Mouse (Mus musculus): ENCODE measurements around the gene Maml2. TPM values are rescaled to one million over a fixed set of nuclear protein-coding genes. Genes with fewer than 3 reads are reported as not detected.

Maml2 gene
- polyA plus RNA-seq, 1 experiment from 2014 or later, result 9.5 TPM

GRCm38 (mm10) chr9:13607609-13608185 lies 309.9 kb downstream of the Maml2 start:
- Histone ChIP-seq H3K9ac (no peak overlapping the region), H3K27ac (no peak overlapping the region), H3K36me3 (no peaks in the 10 kb centered on the region), H3K27me3 (no peaks in the 10 kb centered on the region), H3K9me3 (replicated peaks) (no peaks in the 10 kb centered on the region), H3K4me2 (no peak overlapping the region), H3K4me3 (no peak overlapping the region), H3K4me1 (replicated peaks) (peaks cover 12% of the 10 kb centered on the region)
- 70% methylated on average over 8 of the region's 8 CpGs for WGBS
- ATAC-seq (replicated peaks; ENCODE audit: insufficient number of reproducible peaks, insufficient read depth, low FRiP score, low read depth), result no peak

GRCm38 (mm10) chr9:13608532-13609071 lies 310.8 kb downstream of the Maml2 start:
- H3K4me2 ChIP-seq, result no peak overlapping the region
- no peak for ATAC-seq (replicated peaks; ENCODE audit: insufficient number of reproducible peaks, insufficient read depth, low FRiP score, low read depth)
- no peaks in the 10 kb centered on the region for H3K27me3 ChIP-seq
- whole genome bisulfite sequencing, result 48% methylated on average over 3 of the region's 3 CpGs
- H3K4me1 ChIP-seq (replicated peaks), result peaks cover 21% of the 10 kb centered on the region
- H3K36me3 ChIP-seq, result no peaks in the 10 kb centered on the region
- H3K27ac ChIP-seq, result no peak overlapping the region
- no peaks in the 10 kb centered on the region for H3K9me3 ChIP-seq (replicated peaks)
- no peak overlapping the region for H3K4me3 ChIP-seq
- no peak overlapping the region for H3K9ac ChIP-seq

DNA sequence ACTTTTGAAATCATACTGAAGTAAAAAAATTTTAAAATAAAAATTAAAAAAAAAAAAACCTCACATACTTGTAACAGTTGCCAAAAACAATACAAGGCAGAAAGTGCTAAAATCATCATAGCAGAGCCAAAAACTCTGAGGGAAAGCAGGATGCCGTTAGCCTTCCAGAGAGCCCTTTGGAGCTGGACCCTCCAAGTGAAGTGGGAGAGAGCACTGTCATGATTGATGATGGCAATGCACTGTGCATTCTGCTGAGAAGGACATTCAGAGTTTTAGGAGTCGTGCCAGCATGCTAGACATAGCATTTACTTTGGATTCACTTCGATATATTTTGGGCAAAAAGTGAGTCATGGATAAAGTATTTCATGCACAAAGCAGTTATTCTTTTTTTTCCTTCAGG lies 313.8 kb downstream of the Maml2 start:
- ATAC-seq (replicated peaks; ENCODE audit: insufficient number of reproducible peaks, insufficient read depth, low FRiP score, low read depth), result no peak
- peak overlapping the region; percentile 61 for H3K27ac ChIP-seq
- no peaks in the 10 kb centered on the region for H3K9me3 ChIP-seq (replicated peaks)
- no peaks in the 10 kb centered on the region for H3K27me3 ChIP-seq
- WGBS, result 49% methylated on average over 3 of the region's 3 CpGs
- H3K9ac ChIP-seq, result no peak overlapping the region
- H3K4me2 ChIP-seq, result no peak overlapping the region
- H3K36me3 ChIP-seq, result no peaks in the 10 kb centered on the region
- no peak overlapping the region for H3K4me3 ChIP-seq
- peaks cover 23% of the 10 kb centered on the region for H3K4me1 ChIP-seq (replicated peaks)

- Histone ChIP-seq H3K4me3 (no peak overlapping the region), H3K27me3 (no peaks in the 10 kb centered on the region), H3K9ac (no peak overlapping the region), H3K27ac (0 out of 2 replicates have a peak overlapping the region, but pooled peaks have one; percentile 8), H3K9me3 (replicated peaks) (no peaks in the 10 kb centered on the region), H3K36me3 (no peaks in the 10 kb centered on the region), H3K4me2 (no peak overlapping the region), H3K4me1 (replicated peaks) (peaks cover 23% of the 10 kb centered on the region)
- 59% methylated on average over 8 of the region's 8 CpGs for WGBS
- ATAC-seq (replicated peaks; ENCODE audit: insufficient number of reproducible peaks, insufficient read depth, low FRiP score, low read depth), result no peak
Measured at GRCm38 (mm10) chr9:13612371-13612770, 314.6 kb downstream of the Maml2 start.

DNA sequence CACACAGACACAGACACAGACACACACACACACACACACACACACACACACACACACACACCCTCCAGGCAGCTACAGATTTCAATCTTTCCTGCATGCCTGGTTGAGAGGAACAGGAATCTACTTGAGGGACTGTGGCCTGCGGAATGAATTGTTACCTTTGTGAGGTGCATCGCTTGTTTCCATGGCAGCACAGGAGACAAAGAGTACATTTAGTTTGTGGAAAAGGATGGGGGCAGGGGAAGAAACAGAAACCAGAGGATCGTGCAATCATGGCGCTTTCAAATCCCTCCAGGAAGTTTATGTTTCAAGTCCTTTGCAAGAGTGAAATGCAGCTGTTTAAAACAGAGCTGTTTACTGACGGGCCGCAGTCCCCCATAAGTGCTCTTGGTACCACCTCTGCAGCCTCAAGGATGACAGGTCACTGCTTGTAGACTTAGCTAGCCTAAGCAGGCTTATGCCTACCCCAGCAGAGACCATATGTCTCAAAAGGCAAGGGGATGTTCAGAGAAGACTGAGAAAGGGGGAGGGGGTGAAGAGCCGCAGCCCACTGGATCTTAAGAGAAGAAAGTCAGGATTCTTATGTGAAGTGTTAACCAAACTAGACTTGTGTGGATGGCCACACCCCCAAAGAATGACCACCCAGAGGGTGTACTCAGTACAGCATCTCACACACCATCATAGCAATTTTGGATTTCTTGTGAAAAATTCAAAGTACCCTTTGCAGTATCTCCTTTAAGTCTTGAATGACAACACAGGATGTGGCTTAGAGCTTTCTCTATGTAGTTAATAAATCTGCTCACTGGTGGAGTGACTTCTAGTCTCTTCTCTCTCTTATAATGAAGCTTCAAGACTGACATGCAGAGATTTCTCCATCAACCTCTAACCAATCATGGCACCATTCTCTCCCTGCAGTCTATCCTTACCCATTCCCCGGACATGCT lies 315.8 kb downstream of the Maml2 start:
- H3K27me3 ChIP-seq, result no peaks in the 10 kb centered on the region
- H3K4me3 ChIP-seq, result no peak overlapping the region
- peak overlapping the region; percentile 31; the same call in 1 of the 2 replicates for H3K27ac ChIP-seq
- H3K9ac ChIP-seq, result no peak overlapping the region
- H3K4me1 ChIP-seq (replicated peaks), result peaks cover 20% of the 10 kb centered on the region
- H3K4me2 ChIP-seq, result no peak overlapping the region
- H3K9me3 ChIP-seq (replicated peaks), result no peaks in the 10 kb centered on the region
- no peak for ATAC-seq (replicated peaks; ENCODE audit: insufficient number of reproducible peaks, insufficient read depth, low FRiP score, low read depth)
- H3K36me3 ChIP-seq, result 0 out of 2 replicates have a peak, but pooled peaks cover under 1% of the 10 kb centered on the region
- WGBS, result 63% methylated on average over 8 of the region's 8 CpGs

- Histone ChIP-seq H3K4me1 (replicated peaks) (peaks cover 15% of the 10 kb centered on the region), H3K9me3 (replicated peaks) (no peaks in the 10 kb centered on the region), H3K27ac (peak overlapping the region; percentile 18; the same call in 1 of the 2 replicates), H3K9ac (no peak overlapping the region), H3K4me3 (no peak overlapping the region), H3K36me3 (0 out of 2 replicates have a peak, but pooled peaks cover 8% of the 10 kb centered on the region), H3K27me3 (no peaks in the 10 kb centered on the region), H3K4me2 (no peak overlapping the region)
- WGBS, result 50% methylated on average over 5 of the region's 5 CpGs
- no peak for ATAC-seq (replicated peaks; ENCODE audit: insufficient number of reproducible peaks, insufficient read depth, low FRiP score, low read depth)
Measured at GRCm38 (mm10) chr9:13616383-13617009, 318.7 kb downstream of the Maml2 start.

GRCm38 (mm10) chr9:13620794-13621193 lies 323.0 kb downstream of the Maml2 start:
- no peak overlapping the region for H3K27ac ChIP-seq
- no peaks in the 10 kb centered on the region for H3K9me3 ChIP-seq (replicated peaks)
- H3K27me3 ChIP-seq, result no peaks in the 10 kb centered on the region
- H3K36me3 ChIP-seq, result 0 out of 2 replicates have a peak, but pooled peaks cover 8% of the 10 kb centered on the region
- no peaks in the 10 kb centered on the region for H3K4me1 ChIP-seq (replicated peaks)
- no peak overlapping the region for H3K4me3 ChIP-seq
- 78% methylated on average over 6 of the region's 6 CpGs for WGBS
- no peak overlapping the region for H3K9ac ChIP-seq
- no peak overlapping the region for H3K4me2 ChIP-seq
- no peak for ATAC-seq (replicated peaks; ENCODE audit: insufficient number of reproducible peaks, insufficient read depth, low FRiP score, low read depth)

- 0 out of 2 replicates have a peak, but pooled peaks cover 8% of the 10 kb centered on the region for H3K36me3 ChIP-seq
- H3K4me1 ChIP-seq (replicated peaks), result peaks cover 5% of the 10 kb centered on the region; the same call in 1 of the 2 replicates
- ATAC-seq (replicated peaks; ENCODE audit: insufficient number of reproducible peaks, insufficient read depth, low FRiP score, low read depth), result no peak
- H3K4me2 ChIP-seq, result no peak overlapping the region
- H3K9me3 ChIP-seq (replicated peaks), result no peaks in the 10 kb centered on the region
- H3K27me3 ChIP-seq, result no peaks in the 10 kb centered on the region
- WGBS, result 91% methylated on average over 3 of the region's 3 CpGs
- H3K4me3 ChIP-seq, result no peak overlapping the region
- no peak overlapping the region for H3K27ac ChIP-seq
- H3K9ac ChIP-seq, result no peak overlapping the region
Measured at GRCm38 (mm10) chr9:13621941-13622340, 324.2 kb downstream of the Maml2 start.

GRCm38 (mm10) chr9:13622426-13622825 lies 324.7 kb downstream of the Maml2 start:
- WGBS, result 77% methylated on average over 5 of the region's 5 CpGs
- no peak overlapping the region for H3K4me3 ChIP-seq

GRCm38 (mm10) chr9:13623892-13624422 lies 326.2 kb downstream of the Maml2 start:
- no peaks in the 10 kb centered on the region for H3K27me3 ChIP-seq
- no peak for ATAC-seq (replicated peaks; ENCODE audit: insufficient number of reproducible peaks, insufficient read depth, low FRiP score, low read depth)
- H3K9me3 ChIP-seq (replicated peaks), result no peaks in the 10 kb centered on the region
- H3K4me2 ChIP-seq, result no peak overlapping the region
- H3K9ac ChIP-seq, result no peak overlapping the region
- no peak overlapping the region for H3K27ac ChIP-seq
- no peak overlapping the region for H3K4me3 ChIP-seq
- H3K36me3 ChIP-seq, result 0 out of 2 replicates have a peak, but pooled peaks cover 4% of the 10 kb centered on the region
- WGBS, result 88% methylated on average over 3 of the region's 3 CpGs
- peaks cover 5% of the 10 kb centered on the region; the same call in 1 of the 2 replicates for H3K4me1 ChIP-seq (replicated peaks)

More at GRCm38 (mm10) chr9:13622426-13622825, 324.7 kb downstream of the Maml2 start:
- Histone ChIP-seq H3K4me2 (no peak overlapping the region), H3K27me3 (no peaks in the 10 kb centered on the region), H3K27ac (no peak overlapping the region), H3K9ac (no peak overlapping the region), H3K36me3 (0 out of 2 replicates have a peak, but pooled peaks cover 8% of the 10 kb centered on the region), H3K9me3 (replicated peaks) (no peaks in the 10 kb centered on the region), H3K4me1 (replicated peaks) (peaks cover 5% of the 10 kb centered on the region; the same call in 1 of the 2 replicates)
- no peak for ATAC-seq (replicated peaks; ENCODE audit: insufficient number of reproducible peaks, insufficient read depth, low FRiP score, low read depth)

Data from heart, embryonic 15.5 days (tissue).